Mouse (Mus musculus): ENCODE measurements around the gene Lonrf3. TPM values are rescaled to one million over a fixed set of nuclear protein-coding genes. Genes with fewer than 3 reads are reported as not detected.

The Lonrf3 gene
- polyA plus RNA-seq, 1 experiment from 2014 or later: 0.49 TPM

- Histone ChIP-seq H3K9me3 (ENCODE audit: control insufficient read depth, low read length) (no peaks in the 10 kb centered on the region), H3K4me2 (replicated peaks; ENCODE audit: low read depth, low read length) (no peak overlapping the region), H3K9ac (ENCODE audit: low read depth, low read length) (no peak overlapping the region), H3K27me3 (ENCODE audit: control insufficient read depth, insufficient read depth, low read length) (no peaks in the 10 kb centered on the region), H3K4me1 (ENCODE audit: control insufficient read depth, insufficient read depth, low read length) (no peaks in the 10 kb centered on the region), H3K36me3 (ENCODE audit: control insufficient read depth, insufficient read depth, low read length) (no peaks in the 10 kb centered on the region), H3K4me3 (ENCODE audit: low read length) (no peak overlapping the region), H3K27ac (ENCODE audit: low read depth, low read length) (no peak overlapping the region)
- WGBS: 70% methylated on average over 3 of the region's 3 CpGs
- no peak for ATAC-seq (ENCODE audit: low FRiP score, low TSS enrichment)
Measured at GRCm38 (mm10) chrX:36389971-36390370, 61.8 kb downstream of the Lonrf3 start.

GRCm38 (mm10) chrX:36390503-36390902 lies 62.4 kb downstream of the Lonrf3 start:
- H3K27ac ChIP-seq (ENCODE audit: low read depth, low read length): no peak overlapping the region
- ATAC-seq (ENCODE audit: low FRiP score, low TSS enrichment): no peak
- H3K4me3 ChIP-seq (ENCODE audit: low read length): no peak overlapping the region
- no peak overlapping the region for H3K9ac ChIP-seq (ENCODE audit: low read depth, low read length)
- H3K27me3 ChIP-seq (ENCODE audit: control insufficient read depth, insufficient read depth, low read length): no peaks in the 10 kb centered on the region
- WGBS: 63% methylated on average over 2 of the region's 2 CpGs
- no peaks in the 10 kb centered on the region for H3K36me3 ChIP-seq (ENCODE audit: control insufficient read depth, insufficient read depth, low read length)
- H3K4me1 ChIP-seq (ENCODE audit: control insufficient read depth, insufficient read depth, low read length): no peaks in the 10 kb centered on the region
- H3K4me2 ChIP-seq (replicated peaks; ENCODE audit: low read depth, low read length): no peak overlapping the region
- no peaks in the 10 kb centered on the region for H3K9me3 ChIP-seq (ENCODE audit: control insufficient read depth, low read length)

- no peaks in the 10 kb centered on the region for H3K27me3 ChIP-seq (ENCODE audit: control insufficient read depth, insufficient read depth, low read length)
- ATAC-seq (ENCODE audit: low FRiP score, low TSS enrichment): no peak
- no peak overlapping the region for H3K27ac ChIP-seq (ENCODE audit: low read depth, low read length)
- H3K4me2 ChIP-seq (replicated peaks; ENCODE audit: low read depth, low read length): no peak overlapping the region
- no peaks in the 10 kb centered on the region for H3K36me3 ChIP-seq (ENCODE audit: control insufficient read depth, insufficient read depth, low read length)
- H3K9ac ChIP-seq (ENCODE audit: low read depth, low read length): no peak overlapping the region
- H3K4me3 ChIP-seq (ENCODE audit: low read length): no peak overlapping the region
- no peaks in the 10 kb centered on the region for H3K4me1 ChIP-seq (ENCODE audit: control insufficient read depth, insufficient read depth, low read length)
- 73% methylated on average over 6 of the region's 6 CpGs for WGBS
- H3K9me3 ChIP-seq (ENCODE audit: control insufficient read depth, low read length): no peaks in the 10 kb centered on the region
Measured at GRCm38 (mm10) chrX:36392672-36393071, 64.5 kb downstream of the Lonrf3 start.

GRCm38 (mm10) chrX:36393279-36393678 lies 65.1 kb downstream of the Lonrf3 start:
- WGBS: 52% methylated on average over 6 of the region's 6 CpGs
- no peak overlapping the region for H3K27ac ChIP-seq (ENCODE audit: low read depth, low read length)
- no peak overlapping the region for H3K4me2 ChIP-seq (replicated peaks; ENCODE audit: low read depth, low read length)
- H3K4me3 ChIP-seq (ENCODE audit: low read length): no peak overlapping the region
- no peaks in the 10 kb centered on the region for H3K36me3 ChIP-seq (ENCODE audit: control insufficient read depth, insufficient read depth, low read length)
- H3K27me3 ChIP-seq (ENCODE audit: control insufficient read depth, insufficient read depth, low read length): no peaks in the 10 kb centered on the region
- no peaks in the 10 kb centered on the region for H3K4me1 ChIP-seq (ENCODE audit: control insufficient read depth, insufficient read depth, low read length)
- H3K9ac ChIP-seq (ENCODE audit: low read depth, low read length): no peak overlapping the region
- H3K9me3 ChIP-seq (ENCODE audit: control insufficient read depth, low read length): no peaks in the 10 kb centered on the region
- ATAC-seq (ENCODE audit: low FRiP score, low TSS enrichment): no peak

- WGBS: 93% methylated on average over 13 of the region's 13 CpGs
- no peak within 1 kb of the TSS for H3K9ac ChIP-seq (ENCODE audit: low read depth, low read length)
- no peaks in the 10 kb centered on the region for H3K27me3 ChIP-seq (ENCODE audit: control insufficient read depth, insufficient read depth, low read length)
- H3K9me3 ChIP-seq (ENCODE audit: control insufficient read depth, low read length): no peaks in the 10 kb centered on the region
- H3K4me2 ChIP-seq (replicated peaks; ENCODE audit: low read depth, low read length): no peak within 1 kb of the TSS
- no peaks in the 10 kb centered on the region for H3K36me3 ChIP-seq (ENCODE audit: control insufficient read depth, insufficient read depth, low read length)
- H3K4me1 ChIP-seq (ENCODE audit: control insufficient read depth, insufficient read depth, low read length): no peaks in the 10 kb centered on the region
- ATAC-seq (ENCODE audit: low FRiP score, low TSS enrichment): no peak
- H3K4me3 ChIP-seq (ENCODE audit: low read length): no peak within 1 kb of the TSS
- H3K27ac ChIP-seq (ENCODE audit: low read depth, low read length): no peak within 1 kb of the TSS
Measured at GRCm38 (mm10) chrX:36400980-36401379, 72.8 kb downstream of the Lonrf3 start, which contains the start of gene Gm6268. TSS of gene Gm6268 (plus strand) at chrX:36401280.

- H3K9me3 ChIP-seq (ENCODE audit: control insufficient read depth, low read length): no peaks in the 10 kb centered on the region
- no peak overlapping the region for H3K27ac ChIP-seq (ENCODE audit: low read depth, low read length)
- H3K27me3 ChIP-seq (ENCODE audit: control insufficient read depth, insufficient read depth, low read length): no peaks in the 10 kb centered on the region
- no peak overlapping the region for H3K9ac ChIP-seq (ENCODE audit: low read depth, low read length)
- no peak overlapping the region for H3K4me3 ChIP-seq (ENCODE audit: low read length)
- no peaks in the 10 kb centered on the region for H3K36me3 ChIP-seq (ENCODE audit: control insufficient read depth, insufficient read depth, low read length)
- H3K4me2 ChIP-seq (replicated peaks; ENCODE audit: low read depth, low read length): no peak overlapping the region
- H3K4me1 ChIP-seq (ENCODE audit: control insufficient read depth, insufficient read depth, low read length): no peaks in the 10 kb centered on the region
- WGBS: 55% methylated on average over 6 of the region's 6 CpGs
- ATAC-seq (ENCODE audit: low FRiP score, low TSS enrichment): no peak
Measured at GRCm38 (mm10) chrX:36402316-36402715, 74.2 kb downstream of the Lonrf3 start.

Small RNA genes within 50 kb of the gene (microRNA-seq; reads per million reads assigned to microRNA genes)
- gene Gm44485: not detected

Other genes with a start within 250 kb of the Lonrf3 start
- gene Il13ra1, start 216.2 kb upstream of the Lonrf3 start, polyA plus RNA-seq (2014; fragmentation: Nextera tagmentation; extraction: Ambion mirVana): 19.0 and 27.0 TPM in 2 replicates
- gene Zcchc12, start 132.4 kb upstream of the Lonrf3 start, polyA plus RNA-seq (2014; fragmentation: Nextera tagmentation; extraction: Ambion mirVana): 3.9 and 4.8 TPM in 2 replicates
- not detected in 2 replicates for gene Gm6268, start 72.9 kb downstream of the Lonrf3 start, polyA plus RNA-seq (2014; fragmentation: Nextera tagmentation; extraction: Ambion mirVana)
- gene Gm14569, start 163.5 kb downstream of the Lonrf3 start, polyA plus RNA-seq (2014; fragmentation: Nextera tagmentation; extraction: Ambion mirVana): not detected in 2 replicates

Data from kidney, embryonic 14.5 days (tissue).